Mouse (Mus musculus) intestine, embryonic 14.5 days (tissue): ENCODE measurements at regions not wholly inside any gene's neighbourhood (a gene's known extent, or its start where the extent isn't known, plus 50 kb on each side); places are given as distances from the start of the nearest gene placed in this dataset.
A peak's percentile ranks its signal among the peaks of the same experiment; 100 is the strongest.

Experiments used
- ATAC-seq: fragments of 200-750 bp; cut with Nextera tagmentation; replicated peaks from 2 replicates; pipeline ENCODE4 v1.8.0; 2017; ENCODE audit warnings: low read depth, moderate number of reproducible peaks, moderate TSS enrichment, moderate library complexity; ENCODE audit not compliant: low FRiP score, low TSS enrichment
- DNase-seq: peaks from one replicate; pipeline ENCODE4 v3.0.0-alpha.2; 2018; ENCODE audit warnings: low spot score
- H3K27ac ChIP-seq: fragments of 300-500 bp; sonication (generic); 2 replicates; pipeline ENCODE4 v1.5.1; 2014; ENCODE audit warnings: low read depth, mild to moderate bottlenecking, control low read depth
- H3K27me3 ChIP-seq: fragments of 300-500 bp; sonication (generic); replicated peaks from 2 replicates; pipeline ENCODE4 v1.6.1; 2014; ENCODE audit warnings: low read length, control low read depth; ENCODE audit not compliant: control insufficient read depth, insufficient read depth
- H3K36me3 ChIP-seq: fragments of 300-500 bp; sonication (generic); 2 replicates; pipeline ENCODE4 v1.6.1; 2014; ENCODE audit warnings: low read length, control low read depth; ENCODE audit not compliant: control insufficient read depth, insufficient read depth
- H3K4me1 ChIP-seq: fragments of 300-500 bp; sonication (generic); replicated peaks from 2 replicates; pipeline ENCODE4 v1.6.1; 2014; ENCODE audit warnings: low read length, control low read depth, mixed read lengths; ENCODE audit not compliant: control insufficient read depth, insufficient read depth
- H3K4me2 ChIP-seq: fragments of 300-500 bp; sonication (generic); 2 replicates; pipeline ENCODE4 v1.6.1; 2014; ENCODE audit warnings: low read length
- H3K4me3 ChIP-seq: fragments of 300-500 bp; sonication (generic); 2 replicates; pipeline ENCODE4 v1.5.1; 2014; ENCODE audit warnings: low read depth, low read length, control low read depth, mixed read lengths
- H3K9ac ChIP-seq: fragments of 300-500 bp; sonication (generic); 2 replicates; pipeline ENCODE4 v1.6.1; 2014; ENCODE audit warnings: mild to moderate bottlenecking, low read length
- H3K9me3 ChIP-seq: fragments of 300-500 bp; sonication (generic); 2 replicates; pipeline ENCODE4 v1.6.1; 2016; ENCODE audit warnings: low read length, control low read depth; ENCODE audit not compliant: control insufficient read depth
- WGBS: fragments of 180-500 bp; shearing (Covaris S2); extraction: QIAGEN DNeasy Blood & Tissue Kit; methylation state at CpG from one replicate; pipeline ENCODE4 v1.1.7; 2014; 5-methylcytosine and 5-hydroxymethylcytosine counted together

GRCm38 (mm10) chr13:60290820-60291219 lies 113.7 kb upstream of the Gas1 start:
- Histone ChIP-seq H3K27ac (no peak overlapping the region), H3K27me3 (no peaks in the 10 kb centered on the region), H3K4me1 (peaks cover 10% of the 10 kb centered on the region), H3K9me3 (no peaks in the 10 kb centered on the region), H3K4me2 (no peak overlapping the region), H3K4me3 (no peak overlapping the region), H3K36me3 (no peaks in the 10 kb centered on the region), H3K9ac (no peak overlapping the region)
- 74% methylated on average over 4 of the region's 4 CpGs for WGBS
- no peak for ATAC-seq
- DNase-seq: no peak

- no peaks in the 10 kb centered on the region for H3K9me3 ChIP-seq
- H3K27me3 ChIP-seq: no peaks in the 10 kb centered on the region
- H3K4me2 ChIP-seq: no peak overlapping the region
- DNase-seq (no peak), ATAC-seq (no peak)
- H3K4me3 ChIP-seq: no peak overlapping the region
- WGBS: 91% methylated on average over 3 of the region's 3 CpGs
- no peaks in the 10 kb centered on the region for H3K36me3 ChIP-seq
- no peak overlapping the region for H3K9ac ChIP-seq
- peaks cover 11% of the 10 kb centered on the region for H3K4me1 ChIP-seq
- no peak overlapping the region for H3K27ac ChIP-seq
Observed at GRCm38 (mm10) chr13:60291344-60291743, 114.2 kb upstream of the Gas1 start.

- no peaks in the 10 kb centered on the region for H3K36me3 ChIP-seq
Observed at GRCm38 (mm10) chr13:60296201-60296895, 119.2 kb upstream of the Gas1 start.

GRCm38 (mm10) chr13:60296896-60297275 lies 119.7 kb upstream of the Gas1 start:
- ATAC-seq (no peak), DNase-seq (no peak)
- Histone ChIP-seq H3K27ac (no peak overlapping the region), H3K36me3 (no peaks in the 10 kb centered on the region), H3K27me3 (no peaks in the 10 kb centered on the region), H3K9ac (no peak overlapping the region), H3K9me3 (no peaks in the 10 kb centered on the region), H3K4me2 (no peak overlapping the region), H3K4me1 (peaks cover 21% of the 10 kb centered on the region), H3K4me3 (no peak overlapping the region)
- WGBS: 86% methylated on average over 6 of the region's 6 CpGs

More at GRCm38 (mm10) chr13:60296201-60296895, 119.2 kb upstream of the Gas1 start:
- no peaks in the 10 kb centered on the region for H3K27me3 ChIP-seq
- ATAC-seq (0 out of 2 replicates have a peak, but pooled peaks have one; percentile 8), DNase-seq (no peak)
- H3K4me2 ChIP-seq: no peak overlapping the region
- peaks cover 17% of the 10 kb centered on the region for H3K4me1 ChIP-seq
- H3K27ac ChIP-seq: no peak overlapping the region
- H3K9me3 ChIP-seq: no peaks in the 10 kb centered on the region
- no peak overlapping the region for H3K4me3 ChIP-seq
- H3K9ac ChIP-seq: no peak overlapping the region
- WGBS: 51% methylated on average over 13 of the region's 13 CpGs

DNA sequence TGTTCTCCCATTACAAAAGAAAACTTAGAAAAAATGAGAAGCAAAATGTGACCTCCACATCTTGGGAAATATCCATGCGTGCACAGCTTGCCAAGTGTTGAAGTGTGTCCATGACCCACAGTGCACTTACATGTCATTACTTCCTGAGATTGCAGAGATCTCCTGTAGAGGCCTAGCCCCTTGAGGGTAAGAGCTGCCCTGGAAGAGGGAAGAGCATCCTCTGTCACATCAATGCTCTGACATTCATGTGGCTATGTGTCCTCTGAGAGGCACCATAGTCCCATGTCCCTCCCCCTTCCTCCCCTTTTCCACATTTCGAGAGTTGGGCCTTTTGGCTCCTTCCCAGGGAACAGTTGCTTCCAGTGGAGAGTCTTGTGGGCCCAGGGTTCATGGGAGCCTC lies 121.4 kb upstream of the Gas1 start:
- Histone ChIP-seq H3K27ac (peak overlapping the region; percentile 29), H3K4me3 (no peak overlapping the region)

DNA sequence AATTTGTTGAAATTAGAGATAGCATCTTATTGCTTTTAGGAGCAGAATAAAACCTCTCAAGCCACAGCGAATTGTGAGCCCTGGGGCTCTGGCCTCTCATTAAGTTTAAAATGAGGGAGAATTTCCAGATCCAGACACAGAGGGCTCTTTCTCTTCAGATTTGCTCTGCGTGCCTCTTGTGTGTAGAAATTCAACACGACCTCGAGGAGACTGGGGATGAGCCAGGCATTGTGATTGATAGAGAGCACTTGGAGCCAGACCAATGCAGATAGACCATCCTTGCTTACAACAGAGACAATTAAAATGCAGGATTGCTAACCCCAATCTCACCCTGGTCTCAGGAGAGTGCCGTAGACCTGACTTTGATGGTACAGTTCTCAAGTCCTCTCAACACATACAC lies 121.9 kb upstream of the Gas1 start:
- Histone ChIP-seq H3K9me3 (no peaks in the 10 kb centered on the region), H3K9ac (no peak overlapping the region), H3K4me3 (no peak overlapping the region), H3K27me3 (no peaks in the 10 kb centered on the region), H3K4me1 (peaks cover 22% of the 10 kb centered on the region), H3K27ac (peak overlapping the region; percentile 29), H3K36me3 (no peaks in the 10 kb centered on the region), H3K4me2 (no peak overlapping the region)
- ATAC-seq (no peak), DNase-seq (no peak)
- 39% methylated on average over 5 of the region's 5 CpGs for WGBS

More for the DNA sequence above, 121.4 kb upstream of the Gas1 start:
- Histone ChIP-seq H3K9ac (no peak overlapping the region), H3K9me3 (no peaks in the 10 kb centered on the region), H3K36me3 (no peaks in the 10 kb centered on the region), H3K4me2 (no peak overlapping the region), H3K4me1 (peaks cover 22% of the 10 kb centered on the region), H3K27me3 (no peaks in the 10 kb centered on the region)
- no peak for DNase-seq
- WGBS: 50% methylated on average over 2 of the region's 2 CpGs
- ATAC-seq: no peak

DNA sequence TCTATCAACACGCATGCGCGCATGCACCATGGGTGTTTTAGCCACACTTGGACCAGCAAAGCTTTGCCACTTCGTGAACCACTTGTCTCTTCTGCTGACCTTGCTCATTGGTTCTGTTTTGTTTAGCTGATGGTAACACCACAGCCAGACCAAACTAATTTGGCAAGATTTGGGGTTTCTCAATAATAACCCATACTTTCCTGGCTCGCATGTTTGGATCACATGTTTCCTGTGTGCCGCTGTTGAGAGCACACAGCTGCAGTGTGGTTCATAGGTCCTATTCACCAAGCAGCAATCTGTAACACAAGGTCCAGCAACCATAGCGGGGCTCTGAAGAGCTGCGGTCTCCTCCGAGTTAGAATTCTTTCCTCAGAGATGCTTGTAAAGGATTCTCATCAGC lies 126.4 kb upstream of the Gas1 start:
- Histone ChIP-seq H3K27me3 (no peaks in the 10 kb centered on the region), H3K9me3 (no peaks in the 10 kb centered on the region), H3K36me3 (no peaks in the 10 kb centered on the region), H3K4me3 (no peak overlapping the region), H3K4me2 (no peak overlapping the region), H3K9ac (no peak overlapping the region), H3K4me1 (peaks cover 30% of the 10 kb centered on the region), H3K27ac (no peak overlapping the region)
- DNase-seq: no peak
- 88% methylated on average over 9 of the region's 9 CpGs for WGBS
- no peak for ATAC-seq

GRCm38 (mm10) chr13:60305028-60305810 lies 128.1 kb upstream of the Gas1 start:
- ATAC-seq: no peak
- H3K27ac ChIP-seq: no peak overlapping the region
- no peaks in the 10 kb centered on the region for H3K27me3 ChIP-seq
- H3K9me3 ChIP-seq: no peaks in the 10 kb centered on the region
- no peaks in the 10 kb centered on the region for H3K36me3 ChIP-seq
- H3K9ac ChIP-seq: no peak overlapping the region
- DNase-seq: no peak
- H3K4me1 ChIP-seq: peaks cover 32% of the 10 kb centered on the region
- H3K4me3 ChIP-seq: no peak overlapping the region
- H3K4me2 ChIP-seq: no peak overlapping the region
- WGBS: 88% methylated on average over 1 of the region's 1 CpGs
